Mouse (Mus musculus): ENCODE data around the gene Gsg1l.

GRCm38 (mm10) chr7:125953844-125954243, 128.4 kb downstream of the Gsg1l start:
- no peak for TF ChIP-seq CTCF (IDR thresholded peaks at IDR 0.05; ENCODE audit: low read depth)
- TF ChIP-seq EP300 (IDR thresholded peaks at IDR 0.05; ENCODE audit: low read depth) = no peak
